Mouse (Mus musculus): ENCODE data around the gene Lect2. TPM values are rescaled to one million over a fixed set of nuclear protein-coding genes. Genes with fewer than 3 reads are reported as not detected.

The Lect2 gene
- polyA plus RNA-seq, 1 experiment: not detected

- H3K27ac ChIP-seq (ENCODE audit: insufficient read depth, low read depth, low read length): no peak overlapping the region
- no peak overlapping the region for H3K4me3 ChIP-seq (ENCODE audit: insufficient read depth, low read length)
- TF ChIP-seq POLR2A (IDR thresholded peaks at IDR 0.05; ENCODE audit: borderline replicate concordance, low read depth, low read length) (no peak), CTCF (IDR thresholded peaks at IDR 0.05; ENCODE audit: low read depth, low read length) (no peak)
- H3K4me1 ChIP-seq (ENCODE audit: control insufficient read depth, insufficient read depth, low read length): no peaks in the 10 kb centered on the region
Measured at GRCm38 (mm10) chr13:56559841-56560370, 11.6 kb upstream of the Lect2 start.

- TF ChIP-seq CTCF (IDR thresholded peaks at IDR 0.05; ENCODE audit: low read depth, low read length): no peak
- no peak overlapping the region for H3K27ac ChIP-seq (ENCODE audit: insufficient read depth, low read depth, low read length)
- H3K4me1 ChIP-seq (ENCODE audit: control insufficient read depth, insufficient read depth, low read length): no peaks in the 10 kb centered on the region
- H3K4me3 ChIP-seq (ENCODE audit: insufficient read depth, low read length): no peak overlapping the region
Measured at GRCm38 (mm10) chr13:56558811-56559210, 10.5 kb upstream of the Lect2 start.

GRCm38 (mm10) chr13:56556701-56557100 is 8.4 kb upstream of the Lect2 start:
- no peaks in the 10 kb centered on the region for H3K4me1 ChIP-seq (ENCODE audit: control insufficient read depth, insufficient read depth, low read length)
- TF ChIP-seq CTCF (IDR thresholded peaks at IDR 0.05; ENCODE audit: low read depth, low read length): no peak
- TF ChIP-seq POLR2A (IDR thresholded peaks at IDR 0.05; ENCODE audit: borderline replicate concordance, low read depth, low read length): no peak
- no peak overlapping the region for H3K27ac ChIP-seq (ENCODE audit: insufficient read depth, low read depth, low read length)
- no peak overlapping the region for H3K4me3 ChIP-seq (ENCODE audit: insufficient read depth, low read length)

GRCm38 (mm10) chr13:56555957-56556356 is 7.7 kb upstream of the Lect2 start:
- Histone ChIP-seq H3K4me3 (ENCODE audit: insufficient read depth, low read length) (no peak overlapping the region), H3K4me1 (ENCODE audit: control insufficient read depth, insufficient read depth, low read length) (no peaks in the 10 kb centered on the region), H3K27ac (ENCODE audit: insufficient read depth, low read depth, low read length) (no peak overlapping the region)
- TF ChIP-seq POLR2A (IDR thresholded peaks at IDR 0.05; ENCODE audit: borderline replicate concordance, low read depth, low read length) (no peak), CTCF (IDR thresholded peaks at IDR 0.05; ENCODE audit: low read depth, low read length) (no peak)

- peaks cover 9% of the 10 kb centered on the region for H3K4me1 ChIP-seq (ENCODE audit: control insufficient read depth, insufficient read depth, low read length)
- TF ChIP-seq CTCF (IDR thresholded peaks at IDR 0.05; ENCODE audit: low read depth, low read length) (no peak), POLR2A (IDR thresholded peaks at IDR 0.05; ENCODE audit: borderline replicate concordance, low read depth, low read length) (no peak)
- no peak overlapping the region for H3K27ac ChIP-seq (ENCODE audit: insufficient read depth, low read depth, low read length)
- H3K4me3 ChIP-seq (ENCODE audit: insufficient read depth, low read length): no peak overlapping the region
Measured at GRCm38 (mm10) chr13:56554409-56554808, 6.1 kb upstream of the Lect2 start.

- H3K4me1 ChIP-seq (ENCODE audit: control insufficient read depth, insufficient read depth, low read length): peaks cover 11% of the 10 kb centered on the region
- no peak overlapping the region for H3K27ac ChIP-seq (ENCODE audit: insufficient read depth, low read depth, low read length)
- no peak overlapping the region for H3K4me3 ChIP-seq (ENCODE audit: insufficient read depth, low read length)
- TF ChIP-seq POLR2A (IDR thresholded peaks at IDR 0.05; ENCODE audit: borderline replicate concordance, low read depth, low read length) (no peak), CTCF (IDR thresholded peaks at IDR 0.05; ENCODE audit: low read depth, low read length) (no peak)
Measured at GRCm38 (mm10) chr13:56553923-56554322, 5.6 kb upstream of the Lect2 start.

GRCm38 (mm10) chr13:56551661-56552060 is 3.4 kb upstream of the Lect2 start:
- Histone ChIP-seq H3K4me1 (ENCODE audit: control insufficient read depth, insufficient read depth, low read length) (peaks cover 11% of the 10 kb centered on the region), H3K4me3 (ENCODE audit: insufficient read depth, low read length) (no peak overlapping the region), H3K27ac (ENCODE audit: insufficient read depth, low read depth, low read length) (no peak overlapping the region)
- TF ChIP-seq POLR2A (IDR thresholded peaks at IDR 0.05; ENCODE audit: borderline replicate concordance, low read depth, low read length) (no peak), CTCF (IDR thresholded peaks at IDR 0.05; ENCODE audit: low read depth, low read length) (no peak)

GRCm38 (mm10) chr13:56550574-56550973 is 2.3 kb upstream of the Lect2 start:
- no peak overlapping the region for H3K4me3 ChIP-seq (ENCODE audit: insufficient read depth, low read length)
- no peak overlapping the region for H3K27ac ChIP-seq (ENCODE audit: insufficient read depth, low read depth, low read length)
- H3K4me1 ChIP-seq (ENCODE audit: control insufficient read depth, insufficient read depth, low read length): peaks cover 11% of the 10 kb centered on the region
- no peak for TF ChIP-seq CTCF (IDR thresholded peaks at IDR 0.05; ENCODE audit: low read depth, low read length)
- TF ChIP-seq POLR2A (IDR thresholded peaks at IDR 0.05; ENCODE audit: borderline replicate concordance, low read depth, low read length): no peak

GRCm38 (mm10) chr13:56549364-56549763 is 1.1 kb upstream of the Lect2 start:
- Histone ChIP-seq H3K4me1 (ENCODE audit: control insufficient read depth, insufficient read depth, low read length) (peaks cover 11% of the 10 kb centered on the region), H3K4me3 (ENCODE audit: insufficient read depth, low read length) (no peak overlapping the region), H3K27ac (ENCODE audit: insufficient read depth, low read depth, low read length) (no peak overlapping the region)
- TF ChIP-seq CTCF (IDR thresholded peaks at IDR 0.05; ENCODE audit: low read depth, low read length): no peak
- TF ChIP-seq POLR2A (IDR thresholded peaks at IDR 0.05; ENCODE audit: borderline replicate concordance, low read depth, low read length): no peak

- H3K27ac ChIP-seq (ENCODE audit: insufficient read depth, low read depth, low read length): no peak overlapping the region
- no peak for TF ChIP-seq POLR2A (IDR thresholded peaks at IDR 0.05; ENCODE audit: borderline replicate concordance, low read depth, low read length)
- no peak for TF ChIP-seq CTCF (IDR thresholded peaks at IDR 0.05; ENCODE audit: low read depth, low read length)
- H3K4me1 ChIP-seq (ENCODE audit: control insufficient read depth, insufficient read depth, low read length): peaks cover 7% of the 10 kb centered on the region
- no peak overlapping the region for H3K4me3 ChIP-seq (ENCODE audit: insufficient read depth, low read length)
Measured at GRCm38 (mm10) chr13:56544956-56545355, 3.3 kb downstream of the Lect2 start.

GRCm38 (mm10) chr13:56543805-56544204 is 4.5 kb downstream of the Lect2 start:
- H3K4me3 ChIP-seq (ENCODE audit: insufficient read depth, low read length): no peak overlapping the region
- no peaks in the 10 kb centered on the region for H3K4me1 ChIP-seq (ENCODE audit: control insufficient read depth, insufficient read depth, low read length)
- TF ChIP-seq CTCF (IDR thresholded peaks at IDR 0.05; ENCODE audit: low read depth, low read length) (no peak), POLR2A (IDR thresholded peaks at IDR 0.05; ENCODE audit: borderline replicate concordance, low read depth, low read length) (no peak)
- no peak overlapping the region for H3K27ac ChIP-seq (ENCODE audit: insufficient read depth, low read depth, low read length)

Measured in bone marrow macrophage, adult 2 months (primary cell).